ENCODE assay signal across 8 mouse cellular contexts in genomic region chr7:97416906-97417777, GRCm38 (mm10). TPM values are rescaled to one million over a fixed set of nuclear protein-coding genes. Genes with fewer than 3 reads are reported as not detected.
DNase-seq lines count a peak whose midpoint lies in the region; ATAC-seq and TF ChIP-seq lines count a peak whose summit lies in the region.
"Had no signal": no experiment of that assay in that cellular context is flagged by ENCODE, and none has a peak within 500 bp of the region (broad histone marks: within the 10 kb centered on the region; RNA-seq: fewer than 3 reads in every experiment).

Gene Thrsp, minus strand, starts transcription at chr7:97417730.

- peak within 1 kb of the TSS; percentile 49 for H3K4me2 ChIP-seq in heart, embryonic 13.5 days
- H3K4me2 ChIP-seq: embryonic facial prominence, embryonic 12.5 days had no signal

- in situ Hi-C loops in Patski (cut with MboI; ENCODE audit: low pct_unique_long_range_greater_than_20kb) = no loop called here

- DNase-seq in ES-CJ7 (ENCODE audit: low read depth, low spot score) (peak; percentile 41), Patski (ENCODE audit: low read depth, low spot score) (peak; percentile 10)
- DNase-seq in cerebellum, postnatal 25 days = peak; percentile 94 to 95
- DNase-seq in layer of hippocampus, adult 8-10 months (ENCODE audit: low spot score in 2 of 2) = peak; percentile 82 to 84
- no peak for DNase-seq in spleen, postnatal 36 days (ENCODE audit: low spot score in 2 of 2)

- ATAC-seq in Patski = peak; percentile 57
- no peak for ATAC-seq in heart, embryonic 13.5 days (ENCODE audit: extremely low read depth, insufficient number of reproducible peaks, low FRiP score, low TSS enrichment)
- ATAC-seq in monocyte, adult 5-6 weeks (replicated peaks; ENCODE audit: insufficient number of reproducible peaks, low FRiP score, low TSS enrichment, poor library complexity, severe bottlenecking) = 0 out of 2 replicates have a peak, but pooled peaks have one; percentile 25

- no peaks in the 10 kb centered on the region for H3K27me3 ChIP-seq in Patski
- no peaks in the 10 kb centered on the region for H3K27me3 ChIP-seq in heart, embryonic 13.5 days (replicated peaks)
- H3K27me3 ChIP-seq: embryonic facial prominence, embryonic 12.5 days had no signal

- no peak for TF ChIP-seq CTCF in Patski (IDR thresholded peaks at IDR 0.05)

- no peak within 1 kb of the TSS; the same call in 1 of the 2 replicates for H3K27ac ChIP-seq in heart, embryonic 13.5 days (replicated peaks)
- H3K27ac ChIP-seq: embryonic facial prominence, embryonic 12.5 days had no signal

- H3K4me3 ChIP-seq in heart, embryonic 13.5 days = no peak within 1 kb of the TSS
- H3K4me3 ChIP-seq: embryonic facial prominence, embryonic 12.5 days had no signal

- POLR2A ChIA-PET in Patski (lab: Charles Lee) = interaction anchor here (0.5 kb wide), 1 partner anchor 381 kb away, joined by 3 read pairs; no protein-coding TSS in a partner anchor

- 0 out of 2 replicates have a peak within 1 kb of the TSS, but pooled peaks have one; percentile 15 for H3K9ac ChIP-seq in heart, embryonic 13.5 days
- H3K9ac ChIP-seq: embryonic facial prominence, embryonic 12.5 days had no signal

- CTCF ChIA-PET in Patski (lab: Charles Lee) = no interaction called here

- 61% methylated on average over 25 of the region's 25 CpGs for WGBS in heart, embryonic 13.5 days

- peaks cover 6% of the 10 kb centered on the region for H3K36me3 ChIP-seq in heart, embryonic 13.5 days

- no peaks in the 10 kb centered on the region for H3K9me3 ChIP-seq in heart, embryonic 13.5 days
- H3K9me3 ChIP-seq: embryonic facial prominence, embryonic 12.5 days had no signal

- peaks cover 43% of the 10 kb centered on the region for H3K4me1 ChIP-seq in heart, embryonic 13.5 days

RNA-seq across cellular contexts. Expression of gene Thrsp, which starts in this region (rescaled TPM):
- polyA plus RNA-seq in Patski (2021) = 0.05 TPM
- 0.42 and 1.0 TPM in 2 replicates for polyA plus RNA-seq in heart, embryonic 13.5 days (2015; fragmentation: Nextera tagmentation; extraction: Ambion mirVana)
- total RNA-seq in layer of hippocampus, adult 8-10 months (2022) = 10 to 100 TPM; 28.4 to 62.4 (median 39.8) TPM
- total RNA-seq in monocyte, adult 5-6 weeks (2017) = not detected in 3 replicates

Comparison
In these comparisons a context has a peak if more than half of its experiments do, and no peak if none do; other contexts are left out.
1. RNA of gene Thrsp (total RNA-seq): 28.4 to 62.4 TPM in layer of hippocampus, adult 8-10 months; not detected in monocyte, adult 5-6 weeks; every median in the first group is over 10 times any median in the second.
2. Peak in DNase-seq and ATAC-seq in Patski; RNA of the gene not detected or under 1 TPM.
3. Peak in ATAC-seq in monocyte, adult 5-6 weeks; RNA of the gene not detected or under 1 TPM.
4. DNase-seq: peak in ES-CJ7 (single experiment), cerebellum, postnatal 25 days (2 of 2) and layer of hippocampus, adult 8-10 months (2 of 2); none in spleen, postnatal 36 days (0 of 2).